Mouse (Mus musculus) ES-E14 (cell line): Measurements from ENCODE around the gene Hcrt. TPM values are rescaled to one million over a fixed set of nuclear protein-coding genes. Genes with fewer than 3 reads are reported as not detected.

Experiments
- DNase-seq: peaks from one replicate; pipeline ENCODE4 v3.0.0-alpha.2; 2013; ENCODE audit warnings: low read depth, low spot score
- H3K27ac ChIP-seq: 2 replicates; pipeline ENCODE4 v1.5.1; 2012; ENCODE audit warnings: low read depth, mild to moderate bottlenecking, low read length, moderate library complexity, mixed read lengths; ENCODE audit not compliant: poor library complexity, insufficient read depth, severe bottlenecking
- H3K36me3 ChIP-seq: 2 replicates; pipeline ENCODE4 v1.6.1; 2012; ENCODE audit warnings: mild to moderate bottlenecking, low read length, moderate library complexity, mixed read lengths; ENCODE audit not compliant: control insufficient read depth, poor library complexity, insufficient read depth, severe bottlenecking
- H3K4me1 ChIP-seq, 2 experiments: fragments of 150-350 bp in 1 of 2; sonication (generic) in 1 of 2; 2 replicates each; pipeline ENCODE4 v1.6.1; 2012; ENCODE audit warnings: low read length in 2 of 2, mild to moderate bottlenecking in 1 of 2, mixed read lengths in 1 of 2; ENCODE audit not compliant: control insufficient read depth in 2 of 2, insufficient read depth in 2 of 2, poor library complexity in 1 of 2
- H3K4me3 ChIP-seq, 2 experiments: fragments of 150-350 bp in 1 of 2; sonication (generic) in 1 of 2; 2 replicates each; pipeline ENCODE4 v1.5.1; 2012; ENCODE audit warnings: low read length in 2 of 2, low read depth in 1 of 2, mild to moderate bottlenecking in 1 of 2, mixed read lengths in 1 of 2; ENCODE audit not compliant: insufficient read depth in 1 of 2, poor library complexity in 1 of 2, severe bottlenecking in 1 of 2
- H3K9ac ChIP-seq: 2 replicates; pipeline ENCODE4 v1.6.1; 2012; ENCODE audit warnings: low read depth, mild to moderate bottlenecking, low read length, mixed read lengths; ENCODE audit not compliant: poor library complexity, insufficient read depth, severe bottlenecking
- H3K9me3 ChIP-seq: fragments of 150-350 bp; sonication (generic); 2 replicates; pipeline ENCODE4 v1.6.1; 2012; ENCODE audit warnings: low read depth, mild to moderate bottlenecking, low read length; ENCODE audit not compliant: control insufficient read depth, insufficient read depth
- CHD2 ChIP-seq: IDR thresholded peaks from 2 replicates; pipeline ENCODE4 v1.6.1; 2014; ENCODE audit warnings: mild to moderate bottlenecking, low read depth, low read length, inconsistent platforms
- HCFC1 ChIP-seq: IDR thresholded peaks from 2 replicates; pipeline ENCODE4 v1.6.1; 2012; ENCODE audit warnings: low read length, inconsistent platforms, borderline replicate concordance; ENCODE audit not compliant: insufficient read depth
- MAFK ChIP-seq: IDR thresholded peaks from 2 replicates; pipeline ENCODE4 v1.6.1; 2014; ENCODE audit warnings: mild to moderate bottlenecking, low read depth, low read length, inconsistent platforms; ENCODE audit not compliant: insufficient read depth
- ZC3H11A ChIP-seq: IDR thresholded peaks from 2 replicates; pipeline ENCODE4 v1.6.1; 2012; ENCODE audit warnings: low read depth, mild to moderate bottlenecking, inconsistent platforms, low read length, borderline replicate concordance
- ZNF384 ChIP-seq: IDR thresholded peaks from 2 replicates; pipeline ENCODE4 v1.6.1; 2012; ENCODE audit warnings: low read depth, low read length, inconsistent platforms
- in situ Hi-C, 2 experiments: fragments of 600-800 bp; cut with MboI; formaldehyde crosslinking; loops; one replicate each; pipeline ENCODE4 v1.15.1; 2025; ENCODE audit warnings: low sequenced_read_pairs in 2 of 2, inconsistent platforms in 1 of 2; ENCODE audit not compliant: unreplicated experiment in 2 of 2
- total RNA-seq: library from RNA; depleted of rRNA; stranded (reverse); fragments of 300-350 nt; gene quantifications from 2 replicates; pipeline ENCODE4 v1.2.3, GENCODE M21; 2012

The Hcrt gene
- total RNA-seq, 1 experiment, result not detected

GRCm38 (mm10) chr11:100737105-100737733 is 25.5 kb downstream of the Hcrt start:
- peaks cover 2% of the 10 kb centered on the region; the same call in 1 of the 2 replicates for H3K36me3 ChIP-seq
- no peak for DNase-seq
- TF ChIP-seq ZC3H11A, result no peak
- TF ChIP-seq HCFC1, result no peak
- no peak for TF ChIP-seq ZNF384
- no peak for TF ChIP-seq CHD2
- TF ChIP-seq MAFK, result no peak
- H3K4me3 ChIP-seq, result peak overlapping the region; percentile 92
- H3K4me1 ChIP-seq, result peaks cover 8 to 10% of the 10 kb centered on the region in 2 experiments; a peak in 3 of 4 replicates
- H3K27ac ChIP-seq, result no peak overlapping the region
- peak overlapping the region; percentile 93 for H3K9ac ChIP-seq
- in situ Hi-C loops, result no loop called here
- H3K9me3 ChIP-seq, result no peaks in the 10 kb centered on the region

- TF ChIP-seq ZNF384, result no peak
- no peak for TF ChIP-seq HCFC1
- no peak for TF ChIP-seq MAFK
- TF ChIP-seq CHD2, result no peak
- TF ChIP-seq ZC3H11A, result no peak
- peaks cover 8 to 10% of the 10 kb centered on the region in 2 experiments; a peak in 3 of 4 replicates for H3K4me1 ChIP-seq
- no peak overlapping the region for H3K27ac ChIP-seq
- peak overlapping the region; percentile 92 for H3K4me3 ChIP-seq
- peak overlapping the region; percentile 93 for H3K9ac ChIP-seq
- H3K36me3 ChIP-seq, result peaks cover 2% of the 10 kb centered on the region; the same call in 1 of the 2 replicates
- no peak for DNase-seq
- in situ Hi-C loops, result no loop called here
- H3K9me3 ChIP-seq, result no peaks in the 10 kb centered on the region
Observed at GRCm38 (mm10) chr11:100736746-100737080, 26.0 kb downstream of the Hcrt start.

GRCm38 (mm10) chr11:100735954-100736745 is 26.6 kb downstream of the Hcrt start:
- Histone ChIP-seq H3K27ac (peak overlapping the region; percentile 44; the same call in 1 of the 2 replicates), H3K9ac (peak overlapping the region; percentile 63; the same call in 1 of the 2 replicates), H3K4me1 (peaks cover 8 to 11% of the 10 kb centered on the region in 2 experiments; a peak in 3 of 4 replicates), H3K4me3 (peak overlapping the region; percentile 45), H3K36me3 (peaks cover 2% of the 10 kb centered on the region; the same call in 1 of the 2 replicates), H3K9me3 (no peaks in the 10 kb centered on the region)
- TF ChIP-seq ZC3H11A (no peak), CHD2 (no peak), MAFK (no peak), ZNF384 (no peak), HCFC1 (no peak)
- no peak for DNase-seq
- in situ Hi-C loops, result no loop called here

GRCm38 (mm10) chr11:100735134-100735865 is 27.4 kb downstream of the Hcrt start:
- Histone ChIP-seq H3K36me3 (peaks cover 2% of the 10 kb centered on the region; the same call in 1 of the 2 replicates), H3K27ac (0 out of 2 replicates have a peak overlapping the region, but pooled peaks have one; percentile 44), H3K4me3 (no peak overlapping the region; a peak in 1 of 4 replicates), H3K9ac (peak overlapping the region; percentile 63; the same call in 1 of the 2 replicates), H3K4me1 (peaks cover 8 to 18% of the 10 kb centered on the region in 2 experiments; a peak in 3 of 4 replicates), H3K9me3 (no peaks in the 10 kb centered on the region)
- DNase-seq, result no peak
- no peak for TF ChIP-seq ZNF384
- TF ChIP-seq MAFK, result no peak
- no peak for TF ChIP-seq CHD2
- TF ChIP-seq HCFC1, result no peak
- TF ChIP-seq ZC3H11A, result no peak
- in situ Hi-C loops, result no loop called here
